Mouse (Mus musculus) layer of hippocampus, adult 9-11 months (tissue): Measurements from ENCODE around the gene Anapc15.

Experiments used
- DNase-seq: peaks from one replicate; pipeline ENCODE4 v3.0.0; 2022

The Anapc15 gene

DNA sequence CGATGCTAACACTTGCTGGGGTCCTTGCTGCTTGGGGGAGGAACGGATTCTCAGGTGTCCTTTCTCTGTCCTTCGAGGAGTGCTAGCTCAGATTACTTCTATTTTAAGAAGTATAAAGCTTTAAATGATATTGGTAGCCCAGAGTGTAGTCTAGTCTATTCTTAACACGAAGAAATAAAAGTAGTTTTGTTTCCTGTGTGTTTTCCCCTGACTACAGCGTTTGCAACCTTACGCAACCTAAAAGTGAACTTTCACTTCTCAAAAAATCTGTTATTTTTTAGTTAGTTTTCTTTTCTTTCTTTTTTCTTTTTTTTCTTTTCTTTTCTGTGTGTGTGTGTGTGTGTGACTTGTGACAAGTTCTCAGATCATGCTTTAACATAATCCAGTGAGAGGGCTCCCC, 11.8 kb upstream of the Anapc15 start:
- DNase-seq = no peak

DNA sequence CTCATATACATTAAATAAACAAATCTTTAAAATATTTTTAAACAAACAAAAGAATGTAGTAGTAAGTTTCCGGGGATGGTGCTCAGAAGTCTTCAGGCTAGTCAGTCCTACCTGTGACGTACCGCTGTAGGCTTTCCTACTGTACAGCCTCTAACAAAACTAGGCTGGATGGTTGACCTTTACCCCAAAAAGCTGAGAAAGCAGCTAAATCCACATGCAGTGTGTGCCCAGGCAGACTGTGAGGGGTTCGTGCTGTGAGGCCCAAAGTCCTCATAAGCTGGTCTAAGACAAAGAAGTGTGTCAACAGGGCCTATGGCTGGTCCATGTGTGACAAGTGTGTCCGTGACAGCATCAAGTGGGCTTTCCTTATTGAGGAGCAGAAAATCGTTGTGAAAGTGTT, 10.7 kb upstream of the Anapc15 start:
- DNase-seq = no peak

DNA sequence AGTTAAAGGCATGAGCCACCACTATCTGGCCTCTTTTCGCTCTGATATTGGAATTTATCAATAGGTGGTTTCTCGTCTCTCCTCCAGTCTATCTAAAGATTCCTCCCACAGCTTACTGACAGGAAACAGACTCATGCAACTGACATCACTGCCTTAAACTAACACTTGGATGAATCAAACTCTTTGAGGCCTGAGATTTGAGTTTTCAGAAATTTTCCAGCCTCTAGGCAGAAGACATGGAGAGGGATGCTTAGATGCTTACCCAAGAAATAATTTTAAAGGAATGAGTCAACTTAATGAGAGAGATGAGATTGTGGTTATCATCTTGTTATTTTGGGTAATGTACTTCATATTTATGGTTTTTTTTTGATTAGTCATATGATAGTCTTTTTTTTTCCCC, 9.7 kb upstream of the Anapc15 start:
- no peak for DNase-seq

DNA sequence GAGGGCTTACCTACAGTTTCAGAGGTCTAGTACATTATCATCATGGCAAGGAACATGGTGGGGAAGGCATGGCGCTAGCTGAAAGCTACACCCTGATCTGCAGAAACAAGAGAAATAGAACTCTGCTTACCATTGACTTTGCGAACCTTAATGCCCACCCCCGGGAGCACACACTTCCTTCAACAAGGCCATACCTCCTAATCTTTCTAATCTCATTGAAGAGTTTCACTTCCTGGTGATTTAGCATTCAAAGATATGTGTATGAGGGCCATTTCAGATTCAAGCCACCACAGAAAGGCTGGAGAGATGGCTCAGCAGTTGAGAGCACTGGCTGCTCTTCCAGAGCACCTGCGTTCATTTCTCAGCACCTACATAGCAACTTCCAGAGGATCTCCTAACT, 6.4 kb upstream of the Anapc15 start, which contains the start of gene Folr2:
Gene Folr2 (minus strand): TSS at position 101 of the 400 bp plus-strand sequence.
- DNase-seq = no peak

DNA sequence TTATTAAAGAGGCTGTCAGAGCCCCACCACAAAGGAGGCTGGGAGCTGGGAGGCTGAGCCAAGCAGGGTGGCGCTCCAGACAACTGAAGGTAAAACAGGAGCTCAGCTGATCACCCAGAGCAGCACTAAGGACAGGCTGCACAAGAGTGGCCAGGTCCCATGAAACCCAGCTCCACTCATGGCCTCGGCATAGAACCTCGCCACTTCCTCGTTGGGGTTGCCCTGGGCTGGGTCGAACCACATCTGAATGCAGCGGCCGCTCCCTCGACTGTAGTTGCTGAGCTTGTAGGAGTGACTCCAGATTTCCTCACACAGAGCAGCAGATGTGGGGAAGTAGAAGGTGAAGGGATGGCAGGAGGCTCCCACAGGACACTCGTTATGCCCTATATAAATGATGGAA, 5.2 kb upstream of the Anapc15 start:
- peak; percentile 32 for DNase-seq

DNA sequence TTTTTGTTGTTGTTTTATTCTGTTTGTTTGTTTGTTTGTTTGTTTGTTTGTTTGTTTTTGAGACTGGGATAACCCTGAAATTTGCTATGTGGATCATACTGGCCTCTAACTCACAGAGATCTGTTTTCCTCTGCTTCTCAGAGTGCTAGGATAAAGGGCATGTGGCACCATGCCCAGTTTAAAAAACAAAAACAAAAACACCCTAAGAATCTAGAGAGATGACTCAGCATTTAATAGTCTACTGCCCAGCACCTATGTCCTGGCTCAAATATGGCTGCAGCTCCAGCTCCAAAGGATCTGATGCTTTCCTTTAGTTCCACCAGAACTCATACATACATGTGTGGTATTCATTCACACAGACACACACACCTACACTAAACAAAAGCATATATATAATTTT, 2.5 kb upstream of the Anapc15 start:
- DNase-seq = no peak

DNA sequence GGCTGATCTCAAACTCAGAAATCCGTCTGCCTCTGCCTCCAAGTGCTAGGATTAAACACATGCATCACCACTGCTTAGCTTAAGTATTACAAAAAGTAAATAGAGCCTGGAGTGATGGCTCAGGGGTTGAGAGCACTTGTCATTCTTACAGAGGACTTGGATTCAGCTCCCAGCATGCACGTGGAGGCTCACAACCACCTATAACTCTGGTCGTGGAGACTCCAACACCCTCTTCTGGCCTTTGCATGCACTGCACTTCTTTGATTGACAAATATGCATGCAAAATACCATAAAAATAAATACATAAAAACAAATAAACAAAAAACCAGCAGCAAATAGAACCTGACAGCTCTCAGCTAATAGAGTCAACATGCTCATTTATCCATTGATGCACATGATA, 1.2 kb upstream of the Anapc15 start:
- DNase-seq = no peak

DNA sequence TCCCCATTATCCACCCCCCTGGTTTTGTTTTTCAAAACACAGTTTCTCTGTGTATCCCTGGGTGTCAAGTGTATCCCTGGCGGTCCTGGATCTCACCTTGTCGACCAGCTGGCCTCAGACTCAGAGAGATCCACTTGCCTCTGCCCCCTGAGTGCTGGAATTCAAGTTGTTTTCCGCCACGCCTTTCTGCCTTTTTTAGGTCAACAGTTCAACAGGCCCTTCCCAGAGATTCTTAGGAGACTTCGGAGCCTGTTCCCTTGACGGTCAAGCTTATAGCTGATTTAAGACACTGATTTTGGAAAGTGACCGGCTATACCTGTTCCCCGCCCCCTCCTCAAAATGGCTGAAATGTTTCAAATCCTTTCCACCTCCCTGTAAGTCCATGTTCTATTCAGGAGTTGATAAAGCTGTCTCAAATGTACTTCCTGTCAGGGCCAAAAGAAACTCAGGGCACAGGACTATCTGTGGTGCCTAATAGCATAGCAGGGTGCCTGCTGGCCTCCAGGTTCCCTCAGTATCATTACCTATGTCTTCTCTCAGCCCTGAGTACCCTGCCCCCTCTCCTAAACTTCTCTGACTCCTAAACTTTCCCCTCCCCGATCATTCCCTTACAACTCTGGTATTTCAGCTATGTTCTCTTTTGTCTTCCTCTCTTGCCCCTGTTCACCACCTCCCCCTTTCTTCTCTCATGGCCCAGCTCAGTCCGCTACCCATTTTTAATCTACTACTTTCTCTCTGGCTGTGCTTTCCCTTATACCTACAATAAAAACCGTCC, 3.2 kb downstream of the Anapc15 start:
- DNase-seq = no peak

DNA sequence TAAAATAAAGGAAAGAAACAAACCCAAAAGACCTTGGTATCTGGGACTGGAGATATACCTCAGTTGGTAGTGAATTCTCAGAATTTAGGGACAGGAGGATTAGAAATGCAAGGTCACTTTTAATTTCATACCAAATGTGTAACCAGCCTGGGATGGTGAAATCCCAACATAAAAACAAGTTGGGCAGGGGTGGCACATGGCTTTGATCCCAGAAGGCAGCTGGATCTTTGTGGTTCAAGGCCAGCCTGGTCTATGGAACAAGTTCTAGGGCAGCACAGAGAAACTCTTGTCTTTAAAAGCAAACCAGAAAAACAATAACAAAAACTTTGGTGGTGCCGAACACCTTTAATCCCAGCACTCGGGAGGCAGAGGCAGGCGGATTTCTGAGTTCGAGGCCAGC, 4.0 kb downstream of the Anapc15 start:
- DNase-seq = no peak

DNA sequence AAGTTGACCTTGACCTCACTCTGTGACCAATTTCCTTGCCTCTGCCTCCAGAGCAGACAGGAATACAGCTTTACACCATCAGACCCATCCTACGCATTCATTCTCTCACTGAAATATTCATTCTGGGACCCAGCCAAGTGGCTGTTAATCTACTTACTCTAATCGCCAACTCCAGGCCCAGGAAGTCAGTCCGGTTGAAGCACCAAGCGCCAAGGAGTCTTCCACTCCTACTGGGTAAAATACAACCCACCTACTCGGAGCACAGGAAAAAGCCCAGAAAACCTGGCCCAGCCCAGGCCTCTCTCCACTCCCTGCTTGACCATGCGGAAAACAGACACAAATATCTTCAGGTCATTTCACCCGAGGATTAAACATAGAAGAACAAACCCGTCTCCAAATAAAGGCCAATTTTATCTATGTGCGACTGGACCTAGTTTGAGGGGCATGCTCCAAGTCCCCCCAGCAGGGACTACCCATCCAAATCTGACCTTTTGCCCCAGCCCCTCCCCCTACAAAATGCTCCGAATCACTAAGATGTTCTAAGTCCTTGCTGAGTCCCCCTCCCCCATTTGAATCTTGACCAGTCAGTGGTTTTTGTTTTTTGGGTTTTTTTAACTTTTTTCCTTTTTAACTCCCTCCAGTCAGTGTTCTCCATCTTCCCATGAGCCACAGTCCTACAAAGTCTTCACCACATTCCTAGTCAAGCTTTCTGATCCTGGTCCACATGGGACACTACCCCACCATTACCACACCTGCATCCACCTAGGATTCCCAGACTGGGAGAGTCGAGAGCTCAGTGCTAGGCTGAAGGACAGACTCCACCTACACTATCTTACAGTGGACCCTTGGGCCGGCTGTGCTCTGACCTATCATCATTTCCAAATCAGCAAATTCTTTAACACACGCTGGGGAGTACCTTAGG, 5.0 kb downstream of the Anapc15 start:
- no peak for DNase-seq

DNA sequence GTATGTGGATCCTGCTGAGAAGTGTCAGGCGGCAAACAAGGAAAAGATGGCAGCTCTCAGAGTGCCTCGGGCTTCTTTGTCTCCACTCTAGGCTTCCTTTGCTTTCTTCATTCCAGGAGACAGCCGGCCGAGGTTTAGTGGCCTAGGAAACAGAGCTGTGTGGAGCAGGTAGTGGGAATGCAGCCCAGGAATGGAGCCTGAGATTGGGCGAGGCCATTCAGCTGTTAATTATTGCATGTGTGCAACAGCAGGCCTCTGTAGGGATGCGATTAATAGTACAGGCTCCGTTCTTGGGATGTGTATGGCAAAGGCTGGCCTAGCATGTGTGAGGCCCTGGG, 5.6 kb downstream of the Anapc15 start:
- no peak for DNase-seq

DNA sequence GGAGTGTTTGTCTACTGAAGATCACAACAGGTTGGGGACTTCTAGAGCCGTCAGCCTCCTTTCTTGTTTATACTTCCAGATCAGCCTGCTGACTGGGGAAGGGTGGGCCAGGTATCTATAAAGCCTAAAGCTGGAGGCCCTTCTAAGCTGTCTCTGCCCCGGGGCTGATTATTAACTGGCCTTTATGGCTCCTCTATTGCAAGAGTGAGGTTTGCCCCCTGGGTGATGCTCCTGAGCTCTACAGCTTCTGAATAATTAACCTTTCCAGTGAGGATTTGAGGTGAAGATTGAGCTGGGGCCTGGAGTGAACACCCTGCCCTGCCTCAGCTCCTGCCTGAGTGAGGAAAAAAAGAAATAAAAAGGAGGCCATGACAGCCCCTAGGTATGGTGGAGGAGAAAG, 7.1 kb downstream of the Anapc15 start, which contains the start of gene Folr1:
Gene Folr1 (minus strand): TSS at position 160 of the 400 bp plus-strand sequence.
- DNase-seq = no peak

DNA sequence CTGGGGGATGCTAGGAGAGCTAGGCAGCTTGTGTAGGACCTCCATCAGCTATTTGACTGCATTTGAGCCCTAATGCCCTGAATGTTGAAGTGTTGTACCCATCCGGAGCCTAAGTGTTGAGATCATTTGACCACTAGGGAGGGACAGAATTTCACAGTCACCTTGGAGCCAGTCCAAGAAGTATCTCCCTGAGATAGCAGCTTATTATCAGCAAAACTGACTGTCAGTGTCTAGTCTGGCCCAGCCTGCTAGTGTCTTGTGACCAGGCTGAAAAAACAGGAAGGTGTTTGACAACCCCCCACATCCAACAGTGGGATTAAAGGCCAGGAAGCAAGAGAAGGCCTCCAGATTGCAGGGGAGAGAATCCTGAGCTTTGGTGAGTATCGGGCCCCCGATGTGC, 7.8 kb downstream of the Anapc15 start:
- DNase-seq = peak; percentile 27

DNA sequence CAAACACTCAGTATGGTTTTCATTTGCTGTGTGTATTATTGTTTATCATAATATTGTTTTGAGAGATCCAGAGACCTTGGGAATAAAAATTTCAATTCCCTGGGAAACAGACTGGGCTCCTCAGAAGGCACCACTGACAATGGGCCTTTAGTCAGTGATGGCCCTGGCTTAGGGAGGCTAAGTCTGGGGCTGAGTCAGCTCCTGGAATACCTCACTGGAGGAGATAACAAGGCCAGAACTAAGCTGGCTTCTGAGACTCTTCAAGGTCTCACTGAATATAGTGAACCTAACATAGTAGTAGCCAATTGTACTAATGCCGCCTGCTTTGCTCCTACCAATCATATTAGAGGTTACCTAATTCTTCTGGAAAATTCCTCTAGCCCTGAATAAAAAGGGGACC, 12.5 kb downstream of the Anapc15 start:
- DNase-seq = no peak

DNA sequence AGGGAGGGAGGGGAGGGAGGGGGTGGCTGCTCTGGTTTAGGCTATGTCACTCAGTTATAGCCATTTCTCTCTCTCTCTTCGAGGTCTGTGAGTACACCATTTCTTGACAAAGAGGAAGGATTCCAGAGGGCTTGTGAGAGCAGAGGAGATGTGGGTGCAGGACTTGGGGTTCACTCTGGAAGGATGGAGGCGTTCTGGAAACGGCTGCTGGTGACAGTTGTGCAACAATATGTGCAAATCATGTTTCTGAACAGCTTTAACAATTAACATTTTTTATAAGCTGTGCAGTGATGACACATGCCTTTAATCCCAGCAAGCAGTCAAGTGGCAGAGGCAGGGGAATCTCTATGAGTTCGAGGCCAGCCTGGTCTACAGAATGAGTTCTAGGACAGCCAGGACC, 17.3 kb downstream of the Anapc15 start:
- DNase-seq = peak; percentile 76

DNA sequence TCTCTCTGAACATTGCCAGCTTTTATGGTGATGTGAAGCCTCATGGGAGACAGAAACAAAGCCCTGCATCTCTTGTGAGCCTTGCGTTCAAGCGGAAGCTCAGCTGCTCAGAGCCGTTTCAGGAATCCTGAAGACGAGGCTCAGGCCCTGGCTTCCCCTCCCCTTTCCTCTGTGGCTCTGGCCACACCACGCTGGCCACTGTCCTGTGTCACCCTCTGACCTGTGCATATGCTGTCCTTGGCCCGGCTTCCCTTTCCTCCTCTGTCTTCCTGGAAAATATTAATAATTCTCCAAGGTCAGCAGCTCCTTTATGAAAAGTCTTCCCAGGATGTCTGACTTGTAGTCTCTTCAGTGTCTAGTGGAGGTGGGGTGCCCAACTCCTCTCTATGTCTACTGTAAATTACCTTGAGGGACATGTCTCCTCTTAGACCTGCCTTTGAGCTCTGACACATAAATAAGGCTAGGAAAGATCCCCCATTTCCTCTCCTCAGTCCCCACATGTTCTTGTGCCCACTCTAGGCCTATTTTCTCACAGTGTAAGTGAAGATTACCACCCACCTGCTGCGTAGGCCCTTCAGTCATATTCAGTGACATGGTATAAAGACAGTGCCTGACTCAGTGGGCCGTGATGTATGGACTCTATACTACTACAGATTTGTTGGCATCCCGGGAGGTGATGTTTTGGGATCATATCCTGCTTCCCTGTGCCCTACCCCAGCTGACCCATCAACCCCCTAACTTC, 19.1 kb downstream of the Anapc15 start:
- DNase-seq = no peak

DNA sequence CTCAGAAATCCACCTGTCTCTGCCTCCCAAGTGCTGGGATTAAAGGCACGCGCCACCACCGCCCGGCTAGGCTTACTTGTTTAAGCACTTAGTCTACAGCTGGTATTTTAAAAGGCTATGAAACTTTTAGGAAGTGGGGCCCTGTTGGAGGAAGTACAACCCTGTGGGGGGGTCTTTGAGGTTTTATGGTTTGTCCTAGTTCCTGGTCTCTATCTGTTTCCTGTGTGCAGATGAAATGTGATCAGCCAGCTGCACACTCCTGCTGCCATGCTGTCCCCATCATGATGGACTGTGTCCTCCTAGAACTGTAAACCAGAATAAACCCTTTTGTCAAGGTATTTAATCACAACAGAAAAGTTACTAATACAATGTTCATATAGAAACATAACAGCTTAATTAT, 20.6 kb downstream of the Anapc15 start:
- DNase-seq = no peak

DNA sequence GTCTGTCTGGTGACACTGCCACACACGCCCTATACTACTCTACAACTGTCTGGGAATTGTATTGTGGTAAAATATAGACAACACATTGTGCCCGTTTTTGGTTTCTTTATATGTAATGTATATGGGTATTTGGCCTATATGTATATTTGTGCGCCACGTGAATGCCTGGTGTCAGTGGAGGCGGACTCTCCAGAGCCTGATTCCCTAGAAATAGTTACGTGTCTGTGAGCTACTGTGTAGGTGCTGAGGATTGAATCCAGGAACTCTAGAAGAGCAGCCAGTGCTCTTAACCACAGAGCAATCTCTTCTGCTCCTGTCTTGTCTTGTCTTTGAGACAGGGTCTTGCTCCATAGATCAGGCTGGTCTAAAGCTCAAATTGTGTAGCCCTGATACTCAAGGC, 22.8 kb downstream of the Anapc15 start:
- no peak for DNase-seq

DNA sequence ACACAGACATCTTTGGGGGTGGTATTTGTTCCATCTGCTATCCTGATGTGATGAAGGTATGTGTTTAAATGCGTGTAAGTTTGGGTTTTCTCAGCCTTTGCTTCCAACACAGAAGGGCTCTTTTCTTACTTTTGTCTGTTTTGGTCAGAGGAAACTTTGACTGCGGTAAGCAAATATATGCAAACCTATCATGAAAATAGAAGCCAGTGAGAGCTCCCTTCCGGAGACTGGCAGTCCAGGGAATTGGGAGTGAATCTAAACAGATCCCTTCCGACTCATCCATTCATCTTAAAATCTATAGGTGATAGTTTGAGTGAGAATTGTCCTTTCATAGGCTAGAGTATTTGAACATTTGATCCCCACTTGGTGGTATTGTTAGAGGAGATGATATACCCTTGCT, 24.9 kb downstream of the Anapc15 start:
- DNase-seq = no peak

DNA sequence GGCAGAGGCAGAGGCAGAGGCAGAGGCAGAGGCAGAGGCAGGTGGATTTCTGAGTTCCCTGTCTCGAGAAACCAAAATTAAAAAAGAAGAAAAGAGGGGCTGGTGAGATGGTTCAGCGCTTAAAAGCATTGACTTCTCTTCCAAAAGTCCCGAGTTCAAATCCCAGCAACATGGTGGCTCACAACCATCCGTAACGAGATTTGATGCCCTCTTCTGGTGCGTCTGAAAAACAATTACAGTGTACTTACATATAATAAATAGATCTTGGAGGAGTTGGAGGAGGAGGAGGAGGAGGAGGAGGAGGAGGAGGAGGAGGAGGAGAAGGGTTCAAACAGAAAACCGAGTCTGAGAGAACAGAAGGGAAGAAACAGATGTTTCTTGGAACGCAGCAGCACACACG, 32.2 kb downstream of the Anapc15 start:
- DNase-seq = no peak

DNA sequence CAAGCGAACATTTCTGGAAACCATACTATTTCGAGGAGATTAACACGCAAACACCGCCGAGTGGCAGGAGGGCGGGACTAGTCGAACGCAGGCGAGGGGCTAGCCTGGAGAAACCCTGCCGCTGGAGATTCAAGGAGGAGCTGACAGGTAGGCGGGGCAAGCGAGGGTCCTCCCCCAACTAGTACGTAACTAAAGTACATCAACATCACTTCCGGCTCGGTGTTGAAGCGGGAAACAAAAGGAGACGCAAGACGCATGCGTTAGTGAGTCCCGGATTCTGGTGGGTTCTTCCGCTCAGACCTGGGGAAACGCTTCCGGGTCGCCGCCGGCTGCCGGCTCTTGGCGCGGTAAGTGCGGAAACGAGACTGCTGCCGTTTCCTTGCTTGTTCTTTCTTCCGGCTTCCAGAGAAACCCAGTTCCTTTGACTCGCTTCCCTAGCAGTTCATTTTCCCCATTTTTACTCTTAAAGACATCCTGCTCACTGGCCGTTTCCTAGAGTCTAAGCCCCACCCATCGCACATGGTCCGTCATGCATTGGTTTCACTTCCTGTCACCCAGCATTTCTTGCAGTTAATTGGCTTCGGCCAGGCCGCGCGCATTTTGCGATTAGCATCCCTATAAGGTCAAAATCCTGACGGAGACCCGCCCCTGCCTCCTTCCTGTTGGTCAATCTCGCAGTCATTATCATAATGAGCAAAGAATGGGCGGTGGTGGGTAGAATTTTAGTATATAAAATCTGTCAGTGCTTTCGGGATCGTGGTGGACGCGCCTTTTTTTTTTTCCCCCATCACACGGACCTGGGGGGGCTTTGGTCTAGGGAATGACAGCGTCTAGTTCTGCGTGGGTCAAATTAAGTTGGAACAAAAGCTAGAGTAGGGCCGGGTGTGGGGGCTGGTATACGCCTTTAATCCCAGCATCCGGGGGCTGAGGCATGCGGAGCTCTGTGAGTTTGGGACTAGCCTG, 32.9 kb downstream of the Anapc15 start:
- DNase-seq = peak; percentile 99
